Mouse (Mus musculus) embryonic facial prominence, embryonic 15.5 days (tissue): Measurements from ENCODE around the gene Adamts2. TPM values are rescaled to one million over a fixed set of nuclear protein-coding genes. Genes with fewer than 3 reads are reported as not detected.

ENCODE experiments used
- ATAC-seq: fragments of 200-750 bp; cut with Nextera tagmentation; 2 replicates; pipeline ENCODE4 v1.8.0; 2017; ENCODE audit warnings: low read depth, moderate TSS enrichment; ENCODE audit not compliant: insufficient number of reproducible peaks, low FRiP score, low TSS enrichment
- H3K27ac ChIP-seq: fragments of 300-500 bp; sonication (generic); replicated peaks from 2 replicates; pipeline ENCODE4 v1.5.1; 2015; ENCODE audit warnings: mild to moderate bottlenecking, inconsistent platforms
- H3K27me3 ChIP-seq: fragments of 300-500 bp; sonication (generic); 2 replicates; pipeline ENCODE4 v1.6.1; 2015; ENCODE audit warnings: inconsistent platforms
- H3K36me3 ChIP-seq: fragments of 300-500 bp; sonication (generic); 2 replicates; pipeline ENCODE4 v1.6.1; 2015; ENCODE audit warnings: mild to moderate bottlenecking, inconsistent platforms
- H3K4me1 ChIP-seq: fragments of 300-500 bp; sonication (generic); 2 replicates; pipeline ENCODE4 v1.6.1; 2015; ENCODE audit warnings: inconsistent platforms
- H3K4me2 ChIP-seq: fragments of 300-500 bp; sonication (generic); replicated peaks from 2 replicates; pipeline ENCODE4 v1.6.1; 2015; ENCODE audit warnings: mild to moderate bottlenecking, inconsistent platforms
- H3K4me3 ChIP-seq: fragments of 300-500 bp; sonication (generic); replicated peaks from 2 replicates; pipeline ENCODE4 v1.5.1; 2015; ENCODE audit warnings: mild to moderate bottlenecking, inconsistent platforms
- H3K9ac ChIP-seq: fragments of 300-500 bp; sonication (generic); 2 replicates; pipeline ENCODE4 v1.6.1; 2015; ENCODE audit warnings: inconsistent platforms
- H3K9me3 ChIP-seq: fragments of 300-500 bp; sonication (generic); replicated peaks from 2 replicates; pipeline ENCODE4 v1.6.1; 2016; ENCODE audit warnings: inconsistent platforms
- WGBS: fragments of 180-500 bp; shearing (Covaris S2); methylation state at CpG from one replicate; pipeline ENCODE4 v1.1.7; 2015; 5-methylcytosine and 5-hydroxymethylcytosine counted together
- polyA plus RNA-seq: library from polyadenylated mRNA; unstranded; fragments of >200 nt; fragmentation: Nextera tagmentation; extraction: Ambion mirVana; gene quantifications from 2 replicates; pipeline ENCODE4 v1.2.1, GENCODE M21; 2015

Gene Adamts2
- polyA plus RNA-seq, 1 experiment from 2014 or later: 24.6 TPM

- no peak overlapping the region for H3K4me3 ChIP-seq
- peaks cover 12% of the 10 kb centered on the region for H3K4me1 ChIP-seq
- no peak for ATAC-seq
- no peak overlapping the region for H3K27ac ChIP-seq
- no peak overlapping the region for H3K4me2 ChIP-seq
- no peaks in the 10 kb centered on the region for H3K36me3 ChIP-seq
- no peak overlapping the region for H3K9ac ChIP-seq
- H3K27me3 ChIP-seq: peaks cover 59% of the 10 kb centered on the region
- 31% methylated on average over 3 of the region's 3 CpGs for WGBS
- H3K9me3 ChIP-seq: 0 out of 2 replicates have a peak, but pooled peaks cover 3% of the 10 kb centered on the region
Observed at GRCm38 (mm10) chr11:50848520-50849137, 246.7 kb downstream of the Adamts2 start.

DNA sequence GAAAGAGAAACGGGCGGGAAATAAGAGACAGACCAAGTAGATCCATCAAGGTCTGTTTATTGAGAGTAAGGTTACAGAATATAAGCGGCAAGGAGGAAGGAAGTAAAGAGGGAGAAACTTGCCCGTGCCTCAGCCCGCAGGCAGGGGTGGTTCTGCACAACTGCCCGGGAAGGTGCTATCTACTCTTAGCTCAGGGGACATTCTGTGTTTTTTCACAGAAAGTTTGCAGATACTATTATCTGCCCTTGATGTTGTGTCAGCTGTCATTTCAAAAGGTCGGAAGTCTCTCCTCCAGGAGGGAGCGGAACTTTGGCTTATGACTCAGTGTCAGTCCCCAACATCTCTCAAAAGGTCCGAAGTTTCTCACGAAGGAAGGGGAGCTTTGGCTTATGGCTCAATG, 247.4 kb downstream of the Adamts2 start:
- H3K4me3 ChIP-seq: no peak overlapping the region
- H3K4me1 ChIP-seq: peaks cover 12% of the 10 kb centered on the region
- no peak overlapping the region for H3K4me2 ChIP-seq
- H3K36me3 ChIP-seq: no peaks in the 10 kb centered on the region
- peaks cover 64% of the 10 kb centered on the region for H3K27me3 ChIP-seq
- WGBS: 4% methylated on average over 10 of the region's 10 CpGs
- no peak for ATAC-seq
- H3K9me3 ChIP-seq: 0 out of 2 replicates have a peak, but pooled peaks cover 3% of the 10 kb centered on the region
- H3K27ac ChIP-seq: no peak overlapping the region
- no peak overlapping the region for H3K9ac ChIP-seq

GRCm38 (mm10) chr11:50850177-50850735, 248.4 kb downstream of the Adamts2 start, which contains the start of gene Grm6:
Gene Grm6 (plus strand): TSS chr11:50850685.
- Histone ChIP-seq H3K27ac (no peak within 1 kb of the TSS), H3K36me3 (no peaks in the 10 kb centered on the region), H3K4me1 (peaks cover 12% of the 10 kb centered on the region), H3K9ac (no peak within 1 kb of the TSS), H3K9me3 (0 out of 2 replicates have a peak, but pooled peaks cover 3% of the 10 kb centered on the region), H3K4me2 (peak within 1 kb of the TSS; percentile 83), H3K27me3 (peaks cover 64% of the 10 kb centered on the region), H3K4me3 (peak within 1 kb of the TSS; percentile 44)
- WGBS: 5% methylated on average over 11 of the region's 11 CpGs
- ATAC-seq: no peak

DNA sequence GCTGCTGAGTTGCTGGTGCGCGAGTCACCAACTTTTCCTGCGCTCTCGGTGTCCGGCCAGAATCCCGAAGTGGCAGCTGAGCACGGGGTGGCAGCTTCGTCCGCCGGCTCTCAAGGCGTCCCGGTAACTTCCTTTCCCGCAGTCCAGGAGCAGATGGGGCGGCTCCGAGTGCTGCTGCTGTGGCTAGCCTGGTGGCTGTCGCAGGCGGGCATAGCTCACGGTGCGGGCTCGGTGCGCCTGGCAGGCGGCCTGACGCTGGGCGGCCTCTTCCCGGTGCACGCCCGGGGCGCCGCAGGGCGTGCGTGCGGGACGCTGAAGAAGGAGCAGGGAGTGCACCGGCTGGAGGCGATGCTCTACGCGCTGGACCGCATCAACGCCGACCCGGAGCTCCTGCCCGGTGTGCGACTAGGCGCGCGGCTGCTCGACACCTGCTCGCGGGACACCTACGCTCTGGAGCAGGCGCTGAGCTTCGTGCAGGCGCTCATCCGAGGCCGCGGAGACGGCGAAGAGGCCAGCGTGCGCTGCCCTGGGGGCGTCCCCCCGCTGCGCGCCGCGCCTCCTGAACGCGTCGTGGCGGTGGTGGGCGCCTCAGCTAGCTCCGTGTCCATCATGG, 249.2 kb downstream of the Adamts2 start:
- H3K4me2 ChIP-seq: peak overlapping the region; percentile 83
- H3K27me3 ChIP-seq: peaks cover 64% of the 10 kb centered on the region
- no peak overlapping the region for H3K27ac ChIP-seq
- H3K4me1 ChIP-seq: peaks cover 12% of the 10 kb centered on the region
- H3K9ac ChIP-seq: no peak overlapping the region
- peak; percentile 31; the same call in 1 of the 2 replicates for ATAC-seq
- H3K4me3 ChIP-seq: peak overlapping the region; percentile 44
- 0 out of 2 replicates have a peak, but pooled peaks cover 3% of the 10 kb centered on the region for H3K9me3 ChIP-seq
- no peaks in the 10 kb centered on the region for H3K36me3 ChIP-seq
- WGBS: under 1% methylated on average over 71 of the region's 72 CpGs

Other genes starting within 250 kb of the Adamts2 start
- 0.24 and 0.25 TPM in 2 replicates for gene Cby3, start 247.6 kb upstream of the Adamts2 start, polyA plus RNA-seq
- 400 and 410 TPM in 2 replicates for gene Hnrnph1, start 225.1 kb upstream of the Adamts2 start, polyA plus RNA-seq
- 27.0 and 28.3 TPM in 2 replicates for gene Rufy1, start 171.0 kb upstream of the Adamts2 start, polyA plus RNA-seq
- gene Zfp354c, start 225.6 kb downstream of the Adamts2 start, polyA plus RNA-seq: 34.2 and 35.1 TPM in 2 replicates
- 0.81 and 0.95 TPM in 2 replicates for gene Zfp879, start 239.5 kb downstream of the Adamts2 start, polyA plus RNA-seq
- gene Grm6, start 248.6 kb downstream of the Adamts2 start, polyA plus RNA-seq: 0.33 and 0.39 TPM in 2 replicates